Mouse (Mus musculus): Measurements from ENCODE around the gene Nkx2-3.

Nkx2-3 gene

GRCm38 (mm10) chr19:43619916-43620479 lies 7.9 kb downstream of the Nkx2-3 start:
- no peak for DNase-seq

- peak; percentile 60 to 72 for DNase-seq
These were observed 11.8 kb downstream of the Nkx2-3 start for GRCm38 (mm10) chr19:43623913-43624312.

GRCm38 (mm10) chr19:43626160-43626559 lies 14.0 kb downstream of the Nkx2-3 start:
- DNase-seq = no peak

- DNase-seq = no peak
These were observed 15.2 kb downstream of the Nkx2-3 start for GRCm38 (mm10) chr19:43627345-43627744.

GRCm38 (mm10) chr19:43629088-43629487 lies 17.0 kb downstream of the Nkx2-3 start:
- no peak for DNase-seq

GRCm38 (mm10) chr19:43630466-43631251 lies 18.5 kb downstream of the Nkx2-3 start:
- peak; percentile 78 to 87 for DNase-seq

GRCm38 (mm10) chr19:43641833-43642232 lies 29.7 kb downstream of the Nkx2-3 start:
- DNase-seq = peak in 1 of 2 experiments; percentile 21

GRCm38 (mm10) chr19:43642843-43643242 lies 30.7 kb downstream of the Nkx2-3 start:
- no peak for DNase-seq

- DNase-seq = no peak
These were observed 33.4 kb downstream of the Nkx2-3 start for GRCm38 (mm10) chr19:43645508-43645907.

- no peak for DNase-seq
These were observed 34.7 kb downstream of the Nkx2-3 start for GRCm38 (mm10) chr19:43646852-43647251.

- DNase-seq = no peak
These were observed 35.1 kb downstream of the Nkx2-3 start for GRCm38 (mm10) chr19:43647261-43647660.

GRCm38 (mm10) chr19:43648343-43648742 lies 36.2 kb downstream of the Nkx2-3 start:
- peak; percentile 46 to 47 for DNase-seq

GRCm38 (mm10) chr19:43651241-43651785 lies 39.2 kb downstream of the Nkx2-3 start:
- no peak for DNase-seq

- peak; percentile 74 to 77 for DNase-seq
These were observed 43.8 kb downstream of the Nkx2-3 start for GRCm38 (mm10) chr19:43655735-43656492.

- no peak for DNase-seq
These were observed 47.5 kb downstream of the Nkx2-3 start for GRCm38 (mm10) chr19:43659632-43660031.

GRCm38 (mm10) chr19:43660774-43661173 lies 48.6 kb downstream of the Nkx2-3 start:
- no peak for DNase-seq

- peak; percentile 32 to 40 for DNase-seq
These were observed 50.2 kb downstream of the Nkx2-3 start for GRCm38 (mm10) chr19:43662176-43662967.

- DNase-seq = no peak
These were observed 51.3 kb downstream of the Nkx2-3 start for GRCm38 (mm10) chr19:43663471-43663870.

All from lung, postnatal 4 days (tissue).